Mouse (Mus musculus): ENCODE data around the gene E2f1. TPM values are rescaled to one million over a fixed set of nuclear protein-coding genes. Genes with fewer than 3 reads are reported as not detected.

E2f1 gene
- total RNA-seq, 2 experiments from 2014 or later: 10.2 to 10.4 TPM

DNA sequence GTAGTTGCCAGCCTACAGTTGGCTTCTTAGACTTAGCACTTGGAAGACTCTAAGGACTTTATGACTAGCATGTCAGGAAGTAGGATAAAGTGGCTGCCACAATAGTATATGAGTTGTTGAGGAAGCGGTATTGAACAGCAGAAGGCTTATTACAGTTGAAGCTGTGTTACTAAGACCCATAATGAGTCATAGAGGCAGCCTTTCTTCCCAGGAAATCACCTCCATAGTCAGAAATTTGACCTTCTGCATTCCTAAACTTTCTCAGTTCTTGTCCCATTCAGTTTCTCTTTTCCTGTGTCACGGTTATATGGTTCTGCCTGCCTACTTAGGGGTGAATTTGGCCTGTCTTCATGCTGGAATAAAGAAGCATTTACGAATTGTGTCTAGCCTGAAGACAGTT lies 52.7 kb downstream of the E2f1 start:
- intact Hi-C loops (cut with DNase I): no loop called here
- DNase-seq: no peak

DNA sequence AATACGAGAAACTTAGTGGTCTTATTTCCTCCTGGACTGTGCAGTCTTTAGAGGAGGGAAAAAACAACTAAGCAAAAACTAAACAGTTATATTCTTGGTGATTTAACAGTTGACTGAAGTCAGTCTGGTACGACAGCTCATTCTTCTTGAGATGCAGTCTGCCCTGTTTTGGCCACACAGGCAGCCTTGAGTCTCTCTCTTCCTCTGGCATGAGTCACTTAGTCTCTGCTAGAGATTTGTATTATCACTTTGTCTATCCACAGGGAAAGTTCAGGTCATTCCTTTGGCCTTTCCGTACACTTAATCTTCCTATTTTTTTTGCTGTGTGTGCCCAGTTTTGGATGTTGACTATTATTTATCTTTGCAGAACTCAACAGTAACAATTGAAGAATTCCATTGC lies 59.6 kb downstream of the E2f1 start:
- intact Hi-C loops (cut with DNase I): no loop called here
- DNase-seq: no peak

Other genes with a start within 250 kb of the E2f1 start
- 10 to 100 TPM; 13.6 to 16.3 TPM for gene Cdk5rap1, start 196.9 kb downstream of the E2f1 start, total RNA-seq (2021)
- 100 to 1,000 TPM in 1 of 2 experiments, 10 to 100 TPM in 1; 82.6 to 106 TPM for gene Snta1, start 161.8 kb downstream of the E2f1 start, total RNA-seq (2021)
- gene Cbfa2t2, start 133.4 kb downstream of the E2f1 start, total RNA-seq (2021): 10 to 100 TPM; 23.5 to 25.3 TPM
- gene 1700003F12Rik, start 22.8 kb downstream of the E2f1 start, total RNA-seq (2021): under 1 TPM; 0.38 to 0.40 TPM
- gene Actl10, start 18.1 kb downstream of the E2f1 start, total RNA-seq (2021): under 1 TPM in 1 of 2 experiments, not detected in 1; 0.22 TPM
- gene Necab3, start 11.0 kb downstream of the E2f1 start, total RNA-seq (2021): 1 to 10 TPM; 1.3 to 1.8 TPM
- 10 to 100 TPM; 25.7 to 26.8 TPM for gene Pxmp4, start 33.8 kb upstream of the E2f1 start, total RNA-seq (2021)
- 1 to 10 TPM; 2.2 to 2.9 TPM for gene Zfp341, start 43.4 kb upstream of the E2f1 start, total RNA-seq (2021)
- gene 4930519P11Rik, start 43.5 kb upstream of the E2f1 start, total RNA-seq (2021): not detected
- gene Chmp4b, start 81.8 kb upstream of the E2f1 start, total RNA-seq (2021): 100 to 1,000 TPM; 125 to 126 TPM
- gene Gm14214, start 200.1 kb upstream of the E2f1 start, total RNA-seq (2021): not detected
- 100 to 1,000 TPM; 162 to 171 TPM for gene Raly, start 221.2 kb upstream of the E2f1 start, total RNA-seq (2021)
- not detected for gene a, start 221.5 kb upstream of the E2f1 start, total RNA-seq (2021)